Mouse (Mus musculus): ENCODE data around the gene Myl10.

GRCm38 (mm10) chr5:136696516-136696915, 3.6 kb downstream of the Myl10 start:
- TF ChIP-seq CTCF (IDR thresholded peaks at IDR 0.05; ENCODE audit: control insufficient read depth, insufficient read depth, insufficient read length) (no peak), MAX (IDR thresholded peaks at IDR 0.05) (no peak), USF1 (IDR thresholded peaks at IDR 0.05; ENCODE audit: low read depth) (no peak), MYOD1 (IDR thresholded peaks at IDR 0.05; ENCODE audit: control insufficient read depth, insufficient read length, low read depth) (peak; percentile 16)
